Mouse (Mus musculus): ENCODE data around the gene Ube4a. TPM values are rescaled to one million over a fixed set of nuclear protein-coding genes. Genes with fewer than 3 reads are reported as not detected.

Ube4a gene
- total RNA-seq, 2 experiments from 2014 or later = 37.4 to 38.3 TPM

GRCm38 (mm10) chr9:44911365-44911764 lies 54.0 kb downstream of the Ube4a start:
- no peak for DNase-seq (ENCODE audit: low spot score)
- intact Hi-C loops (cut with DNase I) = no loop called here

GRCm38 (mm10) chr9:44905620-44906019 lies 59.8 kb downstream of the Ube4a start:
- intact Hi-C loops (cut with DNase I) = no loop called here
- peak; percentile 18 for DNase-seq (ENCODE audit: low spot score)

GRCm38 (mm10) chr9:44904964-44905363 lies 60.4 kb downstream of the Ube4a start:
- intact Hi-C loops (cut with DNase I) = no loop called here
- peak; percentile 70 for DNase-seq (ENCODE audit: low spot score)

GRCm38 (mm10) chr9:44903856-44904255 lies 61.5 kb downstream of the Ube4a start:
- intact Hi-C loops (cut with DNase I) = no loop called here
- DNase-seq (ENCODE audit: low spot score) = no peak

- intact Hi-C loops (cut with DNase I) = no loop called here
- DNase-seq (ENCODE audit: low spot score) = no peak
Measured at GRCm38 (mm10) chr9:44900402-44900801, 65.0 kb downstream of the Ube4a start.

GRCm38 (mm10) chr9:44899716-44900115 lies 65.7 kb downstream of the Ube4a start:
- DNase-seq (ENCODE audit: low spot score) = no peak
- intact Hi-C loops (cut with DNase I) = no loop called here

GRCm38 (mm10) chr9:44897024-44897423 lies 68.4 kb downstream of the Ube4a start:
- intact Hi-C loops (cut with DNase I) = no loop called here
- DNase-seq (ENCODE audit: low spot score) = no peak

GRCm38 (mm10) chr9:44892664-44893063 lies 72.7 kb downstream of the Ube4a start:
- intact Hi-C loops (cut with DNase I) = no loop called here
- no peak for DNase-seq (ENCODE audit: low spot score)

- no peak for DNase-seq (ENCODE audit: low spot score)
- intact Hi-C loops (cut with DNase I) = no loop called here
Measured at GRCm38 (mm10) chr9:44891210-44891609, 74.2 kb downstream of the Ube4a start.

- intact Hi-C loops (cut with DNase I) = no loop called here
- no peak for DNase-seq (ENCODE audit: low spot score)
Measured at GRCm38 (mm10) chr9:44890122-44890521, 75.3 kb downstream of the Ube4a start.

- intact Hi-C loops (cut with DNase I) = no loop called here
- no peak for DNase-seq (ENCODE audit: low spot score)
Measured at GRCm38 (mm10) chr9:44888114-44888624, 77.2 kb downstream of the Ube4a start.

- intact Hi-C loops (cut with DNase I) = loop anchor here (1.0 to 5.0 kb wide), 2 partner anchors 42 to 111 kb away; no protein-coding TSS in a partner anchor
- DNase-seq (ENCODE audit: low spot score) = no peak
Measured at GRCm38 (mm10) chr9:44882981-44883569, 82.3 kb downstream of the Ube4a start.

GRCm38 (mm10) chr9:44882436-44882980 lies 82.9 kb downstream of the Ube4a start:
- DNase-seq (ENCODE audit: low spot score) = no peak
- intact Hi-C loops (cut with DNase I) = loop anchor here (1.0 to 5.0 kb wide), 2 partner anchors 41 to 110 kb away; no protein-coding TSS in a partner anchor

GRCm38 (mm10) chr9:44881941-44882435 lies 83.4 kb downstream of the Ube4a start:
- intact Hi-C loops (cut with DNase I) = loop anchor here (1.0 to 5.0 kb wide), 3 partner anchors 39 to 110 kb away; partner anchors contain the start of gene Atp5l
- peak; percentile 59 for DNase-seq (ENCODE audit: low spot score)

GRCm38 (mm10) chr9:44881221-44881871 lies 84.1 kb downstream of the Ube4a start, which contains the start of gene Kmt2a:
Gene Kmt2a (minus strand): TSS chr9:44881296.
- peak; percentile 93 for DNase-seq (ENCODE audit: low spot score)
- intact Hi-C loops (cut with DNase I) = loop anchor here (2.0 to 5.0 kb wide), 2 partner anchors 39 to 109 kb away; partner anchors contain the start of gene Atp5l

GRCm38 (mm10) chr9:44880309-44881081 lies 84.9 kb downstream of the Ube4a start:
- intact Hi-C loops (cut with DNase I) = loop anchor here (2.0 to 5.0 kb wide), 2 partner anchors 40 to 108 kb away; partner anchors contain the start of gene Atp5l
- DNase-seq (ENCODE audit: low spot score) = no peak

GRCm38 (mm10) chr9:44879694-44880271 lies 85.6 kb downstream of the Ube4a start:
- DNase-seq (ENCODE audit: low spot score) = no peak
- intact Hi-C loops (cut with DNase I) = loop anchor here (2.0 to 5.0 kb wide), 2 partner anchors 41 to 107 kb away; partner anchors contain the start of gene Atp5l

- intact Hi-C loops (cut with DNase I) = no loop called here
- no peak for DNase-seq (ENCODE audit: low spot score)
Measured at GRCm38 (mm10) chr9:44878776-44879500, 86.5 kb downstream of the Ube4a start.

GRCm38 (mm10) chr9:44877686-44878085 lies 87.7 kb downstream of the Ube4a start:
- DNase-seq (ENCODE audit: low spot score) = no peak
- intact Hi-C loops (cut with DNase I) = no loop called here

Data from heart, postnatal 25 days (tissue).